Mouse (Mus musculus) liver, embryonic 16.5 days (tissue): ENCODE measurements around the gene Uaca. TPM values are rescaled to one million over a fixed set of nuclear protein-coding genes. Genes with fewer than 3 reads are reported as not detected.

Experiments used
- ATAC-seq: fragments of 200-750 bp; cut with Nextera tagmentation; 2 replicates; pipeline ENCODE4 v1.8.0; 2017; ENCODE audit warnings: low read depth, mild to moderate bottlenecking, moderate number of reproducible peaks, moderate library complexity
- H3K27ac ChIP-seq: fragments of 300-500 bp; sonication (generic); 2 replicates; pipeline ENCODE4 v1.5.1; 2014; ENCODE audit warnings: mild to moderate bottlenecking, low read length
- H3K27me3 ChIP-seq: fragments of 300-500 bp; sonication (generic); 2 replicates; pipeline ENCODE4 v1.6.1; 2014; ENCODE audit warnings: low read depth, low read length, mixed read lengths; ENCODE audit not compliant: control insufficient read depth, insufficient read depth
- H3K36me3 ChIP-seq: fragments of 300-500 bp; sonication (generic); 2 replicates; pipeline ENCODE4 v1.6.1; 2014; ENCODE audit warnings: mild to moderate bottlenecking; ENCODE audit not compliant: control insufficient read depth, insufficient read depth
- H3K4me1 ChIP-seq: fragments of 300-500 bp; sonication (generic); 2 replicates; pipeline ENCODE4 v1.6.1; 2014; ENCODE audit warnings: low read depth, low read length, mixed read lengths; ENCODE audit not compliant: control insufficient read depth
- H3K4me2 ChIP-seq: fragments of 300-500 bp; sonication (generic); 2 replicates; pipeline ENCODE4 v1.6.1; 2014; ENCODE audit warnings: low read depth, low read length, mixed read lengths
- H3K4me3 ChIP-seq: fragments of 300-500 bp; sonication (generic); 2 replicates; pipeline ENCODE4 v1.5.1; 2014; ENCODE audit warnings: low read depth, mild to moderate bottlenecking, low read length
- H3K9ac ChIP-seq: fragments of 300-500 bp; sonication (generic); 2 replicates; pipeline ENCODE4 v1.6.1; 2014; ENCODE audit warnings: low read depth, low read length
- H3K9me3 ChIP-seq: fragments of 300-500 bp; sonication (generic); replicated peaks from 2 replicates; pipeline ENCODE4 v1.6.1; 2016; ENCODE audit warnings: low read length; ENCODE audit not compliant: control insufficient read depth
- WGBS: fragments of 180-500 bp; shearing (Covaris S2); extraction: QIAGEN DNeasy Blood & Tissue Kit; methylation state at CpG from one replicate; pipeline ENCODE4 v1.1.7; 2014; ENCODE audit not compliant: insufficient replicate concordance; 5-methylcytosine and 5-hydroxymethylcytosine counted together
- polyA plus RNA-seq: library from polyadenylated mRNA; unstranded; fragments of >200 nt; fragmentation: Nextera tagmentation; extraction: Ambion mirVana; gene quantifications from 2 replicates; pipeline ENCODE4 v1.2.1, GENCODE M21; 2015

Gene Uaca
- polyA plus RNA-seq, 1 experiment from 2014 or later: 3.0 TPM

DNA sequence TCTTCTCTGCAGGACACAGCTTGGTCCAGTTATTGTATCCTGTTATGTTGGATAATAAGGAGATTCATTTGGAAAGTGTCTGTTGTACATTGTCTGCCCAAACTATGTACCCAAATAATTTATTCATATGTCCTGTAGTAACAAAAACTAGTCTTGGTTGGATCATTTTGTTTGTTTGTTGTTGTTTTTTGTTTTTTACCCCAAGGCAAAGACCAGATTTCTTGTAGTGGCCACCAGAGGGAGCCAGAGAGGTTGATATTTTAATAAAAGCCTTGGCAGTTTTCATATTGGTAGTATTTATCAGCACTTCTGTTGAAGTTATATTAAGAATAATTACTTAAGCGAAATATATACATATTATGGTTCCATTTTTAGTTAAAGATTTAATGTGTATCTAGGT, 25.0 kb downstream of the Uaca start:
- no peak overlapping the region for H3K4me3 ChIP-seq
- WGBS: 7% methylated on average over 1 of the region's 1 CpGs

GRCm38 (mm10) chr9:60821501-60821900, 27.2 kb downstream of the Uaca start:
- H3K27ac ChIP-seq: no peak overlapping the region
- WGBS: 71% methylated on average over 4 of the region's 4 CpGs

More for the DNA sequence above, 25.0 kb downstream of the Uaca start:
- no peaks in the 10 kb centered on the region for H3K4me1 ChIP-seq
- ATAC-seq: no peak
- no peaks in the 10 kb centered on the region for H3K27me3 ChIP-seq
- H3K36me3 ChIP-seq: no peaks in the 10 kb centered on the region
- no peak overlapping the region for H3K27ac ChIP-seq
- H3K9me3 ChIP-seq: no peaks in the 10 kb centered on the region
- no peak overlapping the region for H3K4me2 ChIP-seq
- no peak overlapping the region for H3K9ac ChIP-seq

GRCm38 (mm10) chr9:60822681-60823080, 28.3 kb downstream of the Uaca start:
- no peak overlapping the region for H3K4me2 ChIP-seq
- H3K27ac ChIP-seq: no peak overlapping the region
- H3K36me3 ChIP-seq: no peaks in the 10 kb centered on the region
- 57% methylated on average over 6 of the region's 6 CpGs for WGBS
- H3K9me3 ChIP-seq: no peaks in the 10 kb centered on the region
- no peak for ATAC-seq
- no peaks in the 10 kb centered on the region for H3K27me3 ChIP-seq
- H3K4me3 ChIP-seq: no peak overlapping the region
- H3K9ac ChIP-seq: no peak overlapping the region
- H3K4me1 ChIP-seq: no peaks in the 10 kb centered on the region

More at GRCm38 (mm10) chr9:60821501-60821900, 27.2 kb downstream of the Uaca start:
- no peak overlapping the region for H3K4me2 ChIP-seq
- no peak for ATAC-seq
- H3K36me3 ChIP-seq: no peaks in the 10 kb centered on the region
- no peaks in the 10 kb centered on the region for H3K9me3 ChIP-seq
- no peak overlapping the region for H3K4me3 ChIP-seq
- no peaks in the 10 kb centered on the region for H3K27me3 ChIP-seq
- H3K4me1 ChIP-seq: no peaks in the 10 kb centered on the region
- H3K9ac ChIP-seq: no peak overlapping the region

GRCm38 (mm10) chr9:60825506-60825905, 31.2 kb downstream of the Uaca start:
- Histone ChIP-seq H3K9me3 (no peaks in the 10 kb centered on the region), H3K4me2 (no peak overlapping the region), H3K4me1 (no peaks in the 10 kb centered on the region), H3K4me3 (no peak overlapping the region), H3K9ac (no peak overlapping the region), H3K36me3 (no peaks in the 10 kb centered on the region), H3K27ac (no peak overlapping the region), H3K27me3 (no peaks in the 10 kb centered on the region)
- 81% methylated on average over 7 of the region's 7 CpGs for whole genome bisulfite sequencing
- ATAC-seq: no peak

- 71% methylated on average over 7 of the region's 7 CpGs for WGBS
- Histone ChIP-seq H3K27ac (no peak overlapping the region), H3K4me3 (no peak overlapping the region), H3K4me1 (no peaks in the 10 kb centered on the region), H3K27me3 (no peaks in the 10 kb centered on the region), H3K4me2 (no peak overlapping the region), H3K36me3 (no peaks in the 10 kb centered on the region), H3K9ac (no peak overlapping the region), H3K9me3 (no peaks in the 10 kb centered on the region)
- no peak for ATAC-seq
These were observed 32.4 kb downstream of the Uaca start for GRCm38 (mm10) chr9:60826759-60827158.

- Histone ChIP-seq H3K4me1 (no peaks in the 10 kb centered on the region), H3K27ac (no peak overlapping the region), H3K9ac (no peak overlapping the region), H3K9me3 (no peaks in the 10 kb centered on the region), H3K4me3 (no peak overlapping the region), H3K27me3 (no peaks in the 10 kb centered on the region), H3K36me3 (no peaks in the 10 kb centered on the region), H3K4me2 (no peak overlapping the region)
- 38% methylated on average over 2 of the region's 2 CpGs for WGBS
- ATAC-seq: no peak
These were observed 33.9 kb downstream of the Uaca start for GRCm38 (mm10) chr9:60828196-60828595.

- Histone ChIP-seq H3K27me3 (no peaks in the 10 kb centered on the region), H3K9me3 (no peaks in the 10 kb centered on the region), H3K4me1 (no peaks in the 10 kb centered on the region), H3K4me2 (no peak overlapping the region), H3K36me3 (no peaks in the 10 kb centered on the region), H3K27ac (no peak overlapping the region), H3K9ac (no peak overlapping the region), H3K4me3 (no peak overlapping the region)
- no peak for ATAC-seq
- 59% methylated on average over 4 of the region's 4 CpGs for WGBS
These were observed 35.3 kb downstream of the Uaca start for GRCm38 (mm10) chr9:60829610-60830009.

GRCm38 (mm10) chr9:60830079-60830478, 35.7 kb downstream of the Uaca start:
- H3K4me1 ChIP-seq: no peaks in the 10 kb centered on the region
- H3K27ac ChIP-seq: no peak overlapping the region
- H3K4me2 ChIP-seq: no peak overlapping the region
- H3K36me3 ChIP-seq: no peaks in the 10 kb centered on the region
- no peak overlapping the region for H3K4me3 ChIP-seq
- WGBS: 20% methylated on average over 3 of the region's 3 CpGs
- H3K9me3 ChIP-seq: no peaks in the 10 kb centered on the region
- no peak overlapping the region for H3K9ac ChIP-seq
- ATAC-seq: no peak
- H3K27me3 ChIP-seq: no peaks in the 10 kb centered on the region

DNA sequence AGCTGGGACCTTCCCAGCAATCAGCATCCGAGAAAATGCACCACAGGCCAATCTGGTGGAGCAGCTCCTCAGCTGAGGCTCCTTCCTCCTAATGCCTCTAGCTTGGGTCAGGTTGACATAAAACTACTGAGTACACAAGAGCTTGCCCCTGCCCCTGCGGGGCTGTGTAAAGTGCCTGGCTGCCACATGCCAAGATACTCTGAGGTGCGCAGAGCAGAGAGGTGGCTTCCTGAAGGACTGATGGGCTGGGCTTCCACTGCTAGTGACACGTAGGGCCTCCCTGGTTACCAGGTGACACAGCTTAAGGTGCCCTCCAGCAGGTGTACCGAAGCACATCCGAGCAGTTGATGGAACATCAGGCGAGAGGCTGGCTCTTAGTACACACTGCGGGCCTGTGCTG, 37.9 kb downstream of the Uaca start:
- Histone ChIP-seq H3K4me3 (no peak overlapping the region), H3K36me3 (no peaks in the 10 kb centered on the region), H3K4me2 (no peak overlapping the region), H3K27me3 (no peaks in the 10 kb centered on the region), H3K9me3 (no peaks in the 10 kb centered on the region), H3K4me1 (no peaks in the 10 kb centered on the region; the same call in 1 of the 2 replicates), H3K27ac (no peak overlapping the region), H3K9ac (no peak overlapping the region)
- WGBS: 70% methylated on average over 8 of the region's 8 CpGs
- ATAC-seq: no peak
